Mouse (Mus musculus): ENCODE results near the gene Lrrc75a.

Gene Lrrc75a

GRCm38 (mm10) chr11:62589391-62589790 lies 58.9 kb downstream of the Lrrc75a start:
- DNase-seq: no peak

DNA sequence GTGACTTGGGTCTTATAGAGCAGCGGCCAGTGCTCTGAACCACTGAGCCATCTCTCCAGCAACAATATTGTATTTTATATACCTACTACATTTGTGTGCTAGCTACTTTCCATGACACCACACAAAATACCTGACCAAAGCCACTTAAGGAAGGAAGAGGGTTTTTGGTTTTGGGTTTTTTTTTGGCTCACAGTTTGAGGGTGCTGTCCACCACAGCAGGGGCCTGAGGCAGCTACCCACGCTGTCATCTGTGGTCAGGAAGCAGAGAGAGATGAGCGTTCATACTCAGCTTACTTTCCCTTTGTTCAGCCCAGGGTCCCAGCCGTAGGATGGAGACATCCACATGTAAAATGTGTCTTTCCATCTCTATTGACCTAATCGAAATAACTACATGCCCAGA lies 61.3 kb downstream of the Lrrc75a start:
- DNase-seq: no peak

- no peak for DNase-seq
Observed at GRCm38 (mm10) chr11:62584671-62585206, 63.6 kb downstream of the Lrrc75a start.

GRCm38 (mm10) chr11:62583031-62583430 lies 65.3 kb downstream of the Lrrc75a start:
- no peak for DNase-seq

DNA sequence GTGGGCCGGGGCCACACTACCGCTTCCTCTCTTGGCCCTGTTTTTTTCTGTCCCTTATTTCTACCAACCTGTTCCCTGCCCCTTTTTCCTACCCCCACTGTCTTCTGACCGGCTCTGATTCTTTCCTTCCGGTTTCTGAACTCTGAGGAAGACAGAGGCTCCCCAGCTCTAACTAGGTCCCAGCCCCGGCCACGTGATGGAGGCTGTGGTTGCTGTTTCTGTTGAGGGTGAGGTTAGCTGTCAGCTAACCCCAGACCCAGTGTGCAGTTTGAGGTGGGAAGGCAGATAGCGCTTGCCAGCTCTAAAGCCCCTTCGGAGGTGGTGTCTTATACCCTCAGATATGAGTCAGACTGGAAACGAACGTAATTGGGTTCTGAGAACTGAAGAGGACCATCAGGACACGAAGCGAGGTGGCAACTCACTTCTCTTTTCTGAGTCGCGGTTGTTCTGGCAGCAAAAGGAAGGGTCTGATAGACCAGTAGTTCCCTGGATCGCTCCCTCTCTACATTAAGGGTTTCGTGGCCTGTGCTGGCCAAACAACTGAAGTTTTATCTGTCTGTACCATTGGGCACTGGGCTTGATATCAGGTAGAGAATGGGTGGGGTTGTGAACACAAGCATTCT lies 71.7 kb downstream of the Lrrc75a start:
- DNase-seq: peak; percentile 69

DNA sequence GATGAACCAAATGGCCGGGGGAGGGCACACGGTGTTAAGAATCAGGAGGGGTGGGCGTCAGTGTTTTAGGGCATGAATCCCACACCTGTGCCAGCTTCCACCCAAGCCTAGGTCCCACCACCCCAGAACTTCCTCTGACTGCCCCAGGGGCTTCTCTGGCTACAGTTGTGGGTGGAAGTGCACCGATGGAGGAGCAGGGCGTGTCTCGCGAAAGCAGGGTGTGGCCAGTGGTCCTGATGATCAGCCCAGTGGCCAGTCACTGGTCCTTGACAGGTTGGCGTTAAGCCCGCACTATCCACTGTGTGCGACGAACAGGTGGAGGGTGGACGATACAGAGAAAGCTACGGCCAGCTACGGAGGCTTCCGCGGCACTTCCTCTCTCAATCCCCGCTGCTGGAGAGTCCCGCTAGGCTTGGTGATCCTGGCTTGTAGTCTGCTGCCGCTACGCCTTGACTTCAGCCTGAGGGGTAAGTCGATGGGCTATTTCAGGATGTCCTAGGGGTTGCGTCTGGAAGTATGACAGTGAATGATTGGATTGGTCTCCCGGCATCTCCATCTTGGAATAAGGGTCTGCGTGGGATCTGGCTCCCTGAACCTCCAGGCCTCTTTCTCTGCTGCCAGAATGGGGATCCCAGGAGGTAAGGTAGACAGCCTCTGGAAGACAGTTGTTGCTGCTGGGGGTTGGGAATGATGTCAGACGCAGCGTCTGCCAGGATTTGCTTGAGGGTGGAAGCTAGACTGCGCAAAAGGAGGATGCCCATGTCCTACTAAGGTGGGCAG lies 72.5 kb downstream of the Lrrc75a start:
- DNase-seq: peak; percentile 62

DNA sequence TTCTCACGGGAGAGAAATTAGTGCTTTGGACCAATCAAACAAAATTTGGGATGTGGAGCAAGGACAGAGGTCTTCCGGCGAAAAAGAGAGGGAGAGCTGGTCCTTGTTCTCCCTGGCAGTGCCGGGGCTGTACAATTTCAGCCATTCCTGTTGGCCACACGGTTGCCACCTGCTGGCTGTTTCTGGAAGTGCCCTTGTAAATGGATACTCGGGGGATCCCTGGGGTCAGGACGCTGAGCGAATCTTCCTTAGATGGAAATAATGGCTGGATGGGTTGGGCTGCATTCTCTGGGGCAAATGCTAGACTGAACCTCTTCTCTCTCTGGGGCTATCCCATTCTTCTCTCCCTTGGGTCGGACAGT lies 73.0 kb downstream of the Lrrc75a start:
- peak; percentile 95 for DNase-seq

- DNase-seq: no peak
Observed at GRCm38 (mm10) chr11:62574703-62575085, 73.6 kb downstream of the Lrrc75a start.

GRCm38 (mm10) chr11:62573959-62574702 lies 74.2 kb downstream of the Lrrc75a start, which contains the start of gene Trpv2:
TSS of gene Trpv2 (plus strand) at chr11:62574486.
- no peak for DNase-seq

DNA sequence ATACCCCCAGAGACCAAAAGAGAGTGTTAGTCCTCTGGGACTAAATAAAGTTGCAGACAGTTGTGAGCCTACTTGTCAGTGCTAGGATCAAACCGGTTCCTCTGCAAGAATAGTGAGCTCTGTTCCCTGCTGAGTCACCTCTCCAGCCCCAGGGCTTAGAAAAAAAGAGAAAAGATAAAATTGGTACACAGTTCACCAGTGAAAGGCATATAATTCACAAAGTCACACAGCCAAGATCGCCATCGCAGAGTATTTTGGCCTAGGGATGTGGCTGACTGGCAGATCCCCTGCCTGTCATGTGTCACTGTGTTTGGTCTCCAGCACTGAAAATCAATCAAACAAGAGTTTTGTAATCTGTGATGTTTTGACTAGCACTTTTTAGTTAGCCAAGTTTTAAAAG lies 80.0 kb downstream of the Lrrc75a start:
- no peak for DNase-seq

DNA sequence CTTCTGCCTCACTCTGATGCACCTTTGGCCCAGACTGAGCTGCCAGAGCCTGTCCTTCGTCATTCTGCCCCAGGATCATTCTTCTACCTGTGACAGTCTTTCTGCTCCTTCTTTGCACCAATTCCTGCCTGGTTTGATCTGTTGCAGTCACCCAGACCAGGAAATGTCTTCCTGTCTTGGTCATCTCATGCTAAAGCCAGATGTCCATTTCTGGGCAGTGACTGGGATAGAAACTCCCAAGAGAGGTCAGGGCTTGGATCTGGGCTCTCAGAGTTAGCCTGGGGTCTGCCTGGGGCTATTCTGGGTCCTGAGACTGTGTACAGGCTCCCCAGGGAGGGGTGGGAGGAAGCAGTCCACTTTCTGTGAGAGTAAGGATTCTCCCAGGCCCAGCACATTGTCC lies 82.1 kb downstream of the Lrrc75a start:
- DNase-seq: no peak

DNA sequence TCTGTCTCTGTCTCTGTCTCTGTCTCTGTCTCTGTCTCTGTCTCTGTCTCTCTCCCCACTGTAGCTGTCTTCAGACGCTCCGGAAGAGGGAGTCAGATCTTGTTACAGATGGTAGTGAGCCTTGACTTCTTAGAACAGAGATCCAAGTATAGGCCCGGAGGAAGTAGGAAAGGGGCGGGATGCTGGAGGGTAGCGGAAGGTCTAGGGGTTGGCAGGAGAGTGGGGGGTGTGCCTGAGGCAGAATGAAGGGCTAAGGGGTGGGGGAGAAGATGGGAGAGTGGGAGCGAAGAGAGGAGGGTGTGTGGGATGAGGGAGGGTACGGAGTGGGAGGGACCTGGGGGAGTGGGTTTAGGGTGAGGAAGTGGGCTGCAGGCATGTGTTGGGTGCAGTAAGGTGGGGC lies 82.6 kb downstream of the Lrrc75a start:
- no peak for DNase-seq

GRCm38 (mm10) chr11:62563590-62563989 lies 84.7 kb downstream of the Lrrc75a start:
- no peak for DNase-seq

- no peak for DNase-seq
Observed at GRCm38 (mm10) chr11:62560463-62561016, 87.8 kb downstream of the Lrrc75a start.

DNA sequence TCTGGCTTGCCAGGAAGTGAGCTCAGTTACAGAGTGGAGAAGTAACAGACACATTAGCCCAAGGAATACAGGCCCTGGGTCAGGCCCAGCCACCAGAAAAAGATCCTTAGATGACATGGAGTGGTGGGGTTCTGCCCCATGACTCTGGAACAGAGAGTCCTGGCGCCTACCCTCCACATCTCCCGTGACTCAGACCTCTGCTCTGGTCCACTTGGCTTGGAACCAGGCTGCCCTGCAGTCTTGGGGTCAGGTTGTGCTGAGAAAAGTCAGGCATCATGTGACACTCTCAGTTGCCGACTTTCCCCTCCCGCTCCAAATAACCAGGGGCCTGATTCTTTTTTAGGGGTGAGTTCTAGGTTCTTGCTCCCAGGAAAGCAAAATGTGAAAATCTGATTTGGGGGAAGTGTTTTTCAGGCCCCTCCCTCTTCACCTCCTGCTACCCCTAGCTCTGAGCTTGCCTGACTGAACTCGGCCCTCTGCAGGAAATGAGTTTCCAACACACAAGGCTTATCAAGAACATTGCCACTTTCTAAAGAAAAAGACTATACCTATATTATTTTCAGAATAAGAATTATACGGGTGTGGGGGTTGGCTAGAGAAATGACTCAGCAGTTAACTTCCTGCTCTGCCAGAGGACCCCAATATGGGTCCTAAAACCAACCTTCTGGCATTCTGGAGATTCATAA lies 89.2 kb downstream of the Lrrc75a start:
- peak; percentile 55 for DNase-seq

GRCm38 (mm10) chr11:62558152-62558551 lies 90.2 kb downstream of the Lrrc75a start:
- DNase-seq: no peak

GRCm38 (mm10) chr11:62557205-62557604 lies 91.1 kb downstream of the Lrrc75a start:
- DNase-seq: no peak

GRCm38 (mm10) chr11:62555896-62556412 lies 92.4 kb downstream of the Lrrc75a start:
- no peak for DNase-seq

GRCm38 (mm10) chr11:62554934-62555517 lies 93.3 kb downstream of the Lrrc75a start:
- no peak for DNase-seq
